Mouse (Mus musculus): Measurements from ENCODE around the gene Nav2.

DNA sequence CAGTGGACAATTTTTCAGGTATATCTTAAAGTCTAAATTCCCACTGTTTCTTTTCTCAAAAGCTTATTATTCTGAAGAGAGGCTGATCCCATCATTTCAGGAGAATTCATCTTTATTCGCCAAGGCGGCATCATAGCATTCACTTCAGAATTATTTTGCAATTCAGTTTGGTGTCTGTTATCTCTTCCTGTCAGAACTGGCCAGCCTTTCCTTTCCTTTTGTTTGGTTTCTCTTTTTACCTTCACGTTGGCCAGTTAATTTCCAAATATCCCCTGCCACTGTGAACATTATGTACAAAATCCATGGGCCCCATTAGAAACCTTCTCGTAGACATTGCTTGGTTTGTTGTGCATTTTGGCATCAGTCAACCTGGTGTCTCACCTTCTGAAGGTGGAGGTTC, 49.2 kb upstream of the Nav2 start:
- no peak for TF ChIP-seq CTCF (IDR thresholded peaks at IDR 0.05; ENCODE audit: borderline replicate concordance, extremely low read depth, insufficient read depth, insufficient read length)
- no peak for TF ChIP-seq POLR2A (IDR thresholded peaks at IDR 0.05; ENCODE audit: borderline replicate concordance, extremely low read depth, insufficient read depth, insufficient read length, poor library complexity, severe bottlenecking)
